Mouse (Mus musculus): Measurements from ENCODE around the gene Cyp2j13. TPM values are rescaled to one million over a fixed set of nuclear protein-coding genes. Genes with fewer than 3 reads are reported as not detected.
A peak's percentile ranks its signal among the peaks of the same experiment; 100 is the strongest.
"Not testable (repeated sequence)": the region's sequence is repeated elsewhere in the genome, so short reads cannot be mapped to it uniquely, and the experiment has no call there.

The Cyp2j13 gene
- polyA plus RNA-seq, 2 experiments = not detected

DNA sequence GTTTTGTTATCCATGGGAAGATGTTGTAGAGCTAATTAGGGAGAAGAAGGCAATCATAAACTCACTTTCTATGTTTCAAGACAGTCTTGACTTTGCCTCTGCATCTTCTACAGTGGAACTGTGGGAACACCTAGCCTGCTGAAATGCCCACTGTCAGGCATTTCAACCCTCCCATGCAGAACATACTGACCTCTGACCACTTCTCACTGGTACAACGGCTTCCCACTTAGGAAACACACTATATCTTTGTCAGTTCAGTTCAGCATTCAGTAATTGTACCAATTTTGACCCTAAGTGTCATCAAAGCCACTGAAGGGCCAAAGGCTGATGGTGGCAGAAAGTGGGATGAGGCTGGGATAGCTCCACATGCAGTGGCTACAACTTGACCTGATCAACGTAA, 15.3 kb downstream of the Cyp2j13 start:
- H3K4me2 ChIP-seq (ENCODE audit: low read depth) = no peak overlapping the region
- no peak overlapping the region for H3K27ac ChIP-seq
- no peak overlapping the region for H3K4me3 ChIP-seq (ENCODE audit: insufficient read depth in 1 of 2, low read depth in 2 of 2, low read length in 2 of 2)
- H3K27me3 ChIP-seq (ENCODE audit: control insufficient read depth, insufficient read depth, low read length) = no peaks in the 10 kb centered on the region
- no peaks in the 10 kb centered on the region for H3K36me3 ChIP-seq (replicated peaks; ENCODE audit: control insufficient read depth, insufficient read depth, low read depth)
- H3K9ac ChIP-seq (replicated peaks) = no peak overlapping the region
- no peak for ATAC-seq (ENCODE audit: insufficient read depth)
- WGBS (ENCODE audit: insufficient replicate concordance) = 43% methylated on average over 2 of the region's 2 CpGs
- DNase-seq (ENCODE audit: low read depth in 3 of 3, low spot score in 3 of 3) = no peak
- no peaks in the 10 kb centered on the region for H3K4me1 ChIP-seq (replicated peaks; ENCODE audit: control insufficient read depth in 2 of 2, insufficient read depth in 2 of 2, low read length in 1 of 2)
- no peaks in the 10 kb centered on the region for H3K9me3 ChIP-seq (ENCODE audit: control insufficient read depth, low read length)
- TF ChIP-seq CTCF (IDR thresholded peaks at IDR 0.05; ENCODE audit: low read depth) = no peak
- no peak for TF ChIP-seq EP300 (IDR thresholded peaks at IDR 0.05; ENCODE audit: low read depth)

GRCm38 (mm10) chr4:96060106-96060505, 17.2 kb downstream of the Cyp2j13 start:
- no peaks in the 10 kb centered on the region for H3K4me1 ChIP-seq (replicated peaks; ENCODE audit: control insufficient read depth in 2 of 2, insufficient read depth in 2 of 2, low read length in 1 of 2)
- no peaks in the 10 kb centered on the region for H3K36me3 ChIP-seq (replicated peaks; ENCODE audit: control insufficient read depth, insufficient read depth, low read depth)
- TF ChIP-seq CTCF (IDR thresholded peaks at IDR 0.05; ENCODE audit: low read depth) (no peak), EP300 (IDR thresholded peaks at IDR 0.05; ENCODE audit: low read depth) (no peak)
- 70% methylated on average over 2 of the region's 2 CpGs for WGBS (ENCODE audit: insufficient replicate concordance)
- H3K27ac ChIP-seq = no peak overlapping the region
- H3K27me3 ChIP-seq (ENCODE audit: control insufficient read depth, insufficient read depth, low read length) = no peaks in the 10 kb centered on the region
- H3K4me3 ChIP-seq (ENCODE audit: insufficient read depth in 1 of 2, low read depth in 2 of 2, low read length in 2 of 2) = no peak overlapping the region
- H3K4me2 ChIP-seq (ENCODE audit: low read depth) = no peak overlapping the region
- DNase-seq (ENCODE audit: low read depth in 3 of 3, low spot score in 3 of 3) = no peak
- H3K9me3 ChIP-seq (ENCODE audit: control insufficient read depth, low read length) = no peaks in the 10 kb centered on the region
- H3K9ac ChIP-seq (replicated peaks) = no peak overlapping the region
- no peak for ATAC-seq (ENCODE audit: insufficient read depth)

DNA sequence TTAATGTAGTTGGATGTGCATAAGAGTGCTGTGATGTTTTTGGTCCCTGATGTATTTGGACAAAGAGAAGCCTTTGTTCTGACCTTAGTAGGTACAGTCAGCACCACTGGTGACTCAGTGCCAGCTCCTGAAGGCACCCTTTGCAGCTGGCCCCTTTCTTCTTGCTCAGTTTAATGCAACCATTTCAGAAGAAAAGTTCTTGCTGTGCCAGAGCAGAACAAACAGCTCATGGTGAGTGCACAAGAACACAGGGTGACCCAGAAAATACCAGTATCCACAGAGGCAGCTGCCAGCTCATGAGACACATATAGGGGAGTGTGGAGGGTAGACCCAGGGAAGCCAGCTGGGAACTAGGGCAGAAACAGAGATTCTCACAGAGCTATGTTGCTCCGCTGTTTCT, 48.9 kb downstream of the Cyp2j13 start:
- Histone ChIP-seq H3K4me1 (replicated peaks; ENCODE audit: control insufficient read depth in 2 of 2, insufficient read depth in 2 of 2, low read length in 1 of 2) (no peaks in the 10 kb centered on the region), H3K27ac (no peak overlapping the region), H3K9ac (replicated peaks) (no peak overlapping the region), H3K4me3 (ENCODE audit: insufficient read depth in 1 of 2, low read depth in 2 of 2, low read length in 2 of 2) (no peak overlapping the region), H3K4me2 (ENCODE audit: low read depth) (no peak overlapping the region), H3K36me3 (replicated peaks; ENCODE audit: control insufficient read depth, insufficient read depth, low read depth) (no peaks in the 10 kb centered on the region), H3K9me3 (ENCODE audit: control insufficient read depth, low read length) (no peaks in the 10 kb centered on the region), H3K27me3 (ENCODE audit: control insufficient read depth, insufficient read depth, low read length) (no peaks in the 10 kb centered on the region)
- WGBS (ENCODE audit: insufficient replicate concordance) = 83% methylated on average over 1 of the region's 1 CpGs
- no peak for TF ChIP-seq EP300 (IDR thresholded peaks at IDR 0.05; ENCODE audit: low read depth)
- TF ChIP-seq CTCF (IDR thresholded peaks at IDR 0.05; ENCODE audit: low read depth) = no peak
- DNase-seq (ENCODE audit: low read depth in 3 of 3, low spot score in 3 of 3) (no peak), ATAC-seq (ENCODE audit: insufficient read depth) (no peak)

DNA sequence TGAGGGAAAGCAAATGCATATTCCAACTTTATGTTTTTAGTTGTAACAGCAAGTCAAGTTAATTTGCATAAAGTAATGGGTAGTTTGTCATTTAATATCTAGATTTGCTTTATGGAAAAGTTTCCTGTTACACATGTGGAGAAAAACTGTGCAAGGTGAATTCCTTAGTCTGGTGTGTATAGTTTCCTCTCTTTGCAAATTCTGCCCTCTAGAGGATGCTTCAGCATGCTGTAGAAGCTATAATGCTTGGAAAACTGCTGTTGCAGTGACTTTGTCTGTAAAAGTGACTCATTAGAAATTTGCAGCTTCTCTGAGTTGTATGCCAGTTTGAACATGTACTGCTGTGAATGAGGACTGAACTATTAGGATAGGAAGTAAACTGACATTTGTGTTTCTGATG, 54.5 kb downstream of the Cyp2j13 start:
- no peaks in the 10 kb centered on the region for H3K27me3 ChIP-seq (ENCODE audit: control insufficient read depth, insufficient read depth, low read length)
- H3K4me1 ChIP-seq (replicated peaks; ENCODE audit: control insufficient read depth in 2 of 2, insufficient read depth in 2 of 2, low read length in 1 of 2) = no peaks in the 10 kb centered on the region
- H3K9me3 ChIP-seq (ENCODE audit: control insufficient read depth, low read length) = no peaks in the 10 kb centered on the region
- ATAC-seq (ENCODE audit: insufficient read depth) (no peak), DNase-seq (ENCODE audit: low read depth in 3 of 3, low spot score in 3 of 3) (no peak)
- TF ChIP-seq CTCF (IDR thresholded peaks at IDR 0.05; ENCODE audit: low read depth) (peak; percentile 24; the same call in 1 of the 2 replicates), EP300 (IDR thresholded peaks at IDR 0.05; ENCODE audit: low read depth) (no peak)
- H3K4me2 ChIP-seq (ENCODE audit: low read depth) = no peak overlapping the region
- no peaks in the 10 kb centered on the region; the same call in 1 of the 2 replicates for H3K36me3 ChIP-seq (replicated peaks; ENCODE audit: control insufficient read depth, insufficient read depth, low read depth)
- H3K4me3 ChIP-seq (ENCODE audit: insufficient read depth in 1 of 2, low read depth in 2 of 2, low read length in 2 of 2) = no peak overlapping the region
- no peak overlapping the region for H3K9ac ChIP-seq (replicated peaks)
- no peak overlapping the region for H3K27ac ChIP-seq

DNA sequence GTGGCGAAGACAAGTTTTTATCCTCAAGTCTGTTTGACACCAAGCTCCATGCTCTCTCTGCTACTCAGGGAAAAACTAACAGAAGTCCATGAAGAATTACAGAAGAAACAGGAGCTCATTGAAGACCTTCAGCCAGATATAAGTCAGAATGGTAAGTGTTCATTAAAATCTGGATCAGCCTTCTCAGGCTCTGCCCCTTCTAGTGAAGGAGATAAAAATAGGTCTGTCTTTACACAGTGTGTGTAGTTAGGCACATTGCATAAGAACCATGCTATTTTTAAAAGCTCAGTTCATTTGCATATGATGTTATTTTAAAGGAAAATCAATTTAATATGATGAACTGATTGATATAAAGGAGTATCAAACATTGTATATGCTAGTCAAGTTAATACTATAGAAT, 60.5 kb downstream of the Cyp2j13 start:
- ATAC-seq (ENCODE audit: insufficient read depth) (no peak), DNase-seq (ENCODE audit: low read depth in 3 of 3, low spot score in 3 of 3) (no peak)
- H3K27me3 ChIP-seq (ENCODE audit: control insufficient read depth, insufficient read depth, low read length) = no peaks in the 10 kb centered on the region
- H3K9ac ChIP-seq (replicated peaks) = no peak overlapping the region
- no peak for TF ChIP-seq CTCF (IDR thresholded peaks at IDR 0.05; ENCODE audit: low read depth)
- TF ChIP-seq EP300 (IDR thresholded peaks at IDR 0.05; ENCODE audit: low read depth) = no peak
- no peaks in the 10 kb centered on the region for H3K9me3 ChIP-seq (ENCODE audit: control insufficient read depth, low read length)
- no peak overlapping the region for H3K4me3 ChIP-seq (ENCODE audit: insufficient read depth in 1 of 2, low read depth in 2 of 2, low read length in 2 of 2)
- H3K4me1 ChIP-seq (replicated peaks; ENCODE audit: control insufficient read depth in 2 of 2, insufficient read depth in 2 of 2, low read length in 1 of 2) = no peaks in the 10 kb centered on the region
- WGBS (ENCODE audit: insufficient replicate concordance) = 68% methylated on average over 1 of the region's 1 CpGs
- no peak overlapping the region for H3K4me2 ChIP-seq (ENCODE audit: low read depth)
- H3K27ac ChIP-seq = no peak overlapping the region
- no peaks in the 10 kb centered on the region; the same call in 1 of the 2 replicates for H3K36me3 ChIP-seq (replicated peaks; ENCODE audit: control insufficient read depth, insufficient read depth, low read depth)

GRCm38 (mm10) chr4:95982221-95982620, 95.1 kb downstream of the Cyp2j13 start:
- not testable (repeated sequence) for H3K27ac ChIP-seq; H3K4me1 ChIP-seq (replicated peaks; ENCODE audit: control insufficient read depth in 2 of 2, insufficient read depth in 2 of 2, low read length in 1 of 2); H3K4me2 ChIP-seq (ENCODE audit: low read depth); H3K9ac ChIP-seq (replicated peaks); DNase-seq (ENCODE audit: low read depth in 3 of 3, low spot score in 3 of 3); H3K36me3 ChIP-seq (replicated peaks; ENCODE audit: control insufficient read depth, insufficient read depth, low read depth); H3K4me3 ChIP-seq (ENCODE audit: insufficient read depth in 1 of 2, low read depth in 2 of 2, low read length in 2 of 2); H3K27me3 ChIP-seq (ENCODE audit: control insufficient read depth, insufficient read depth, low read length); H3K9me3 ChIP-seq (ENCODE audit: control insufficient read depth, low read length); ATAC-seq (ENCODE audit: insufficient read depth)
- WGBS (ENCODE audit: insufficient replicate concordance) = 75% methylated on average over 17 of the region's 17 CpGs

Other genes starting within 250 kb of the Cyp2j13 start
- gene Hook1, start 110.3 kb downstream of the Cyp2j13 start, polyA plus RNA-seq (2012; rRNA removed) = 2.9 and 4.7 TPM in 2 replicates
- gene Hook1, start 110.3 kb downstream of the Cyp2j13 start, polyA plus RNA-seq (2014; fragmentation: Nextera tagmentation; extraction: Ambion mirVana) = 5.7 TPM in 2 replicates
- not detected in 2 replicates for gene Cyp2j12, start 63.6 kb upstream of the Cyp2j13 start, polyA plus RNA-seq (2012; rRNA removed)
- gene Cyp2j12, start 63.6 kb upstream of the Cyp2j13 start, polyA plus RNA-seq (2014; fragmentation: Nextera tagmentation; extraction: Ambion mirVana) = not detected in 2 replicates
- not detected in 2 replicates for gene Cyp2j7, start 159.1 kb upstream of the Cyp2j13 start, polyA plus RNA-seq (2012; rRNA removed)
- gene Cyp2j7, start 159.1 kb upstream of the Cyp2j13 start, polyA plus RNA-seq (2014; fragmentation: Nextera tagmentation; extraction: Ambion mirVana) = not detected in 2 replicates